Mouse (Mus musculus): ENCODE measurements around the gene Uqcr11. TPM values are rescaled to one million over a fixed set of nuclear protein-coding genes. Genes with fewer than 3 reads are reported as not detected.

Gene Uqcr11
- polyA plus RNA-seq, 1 experiment from 2014 or later: 436 TPM

DNA sequence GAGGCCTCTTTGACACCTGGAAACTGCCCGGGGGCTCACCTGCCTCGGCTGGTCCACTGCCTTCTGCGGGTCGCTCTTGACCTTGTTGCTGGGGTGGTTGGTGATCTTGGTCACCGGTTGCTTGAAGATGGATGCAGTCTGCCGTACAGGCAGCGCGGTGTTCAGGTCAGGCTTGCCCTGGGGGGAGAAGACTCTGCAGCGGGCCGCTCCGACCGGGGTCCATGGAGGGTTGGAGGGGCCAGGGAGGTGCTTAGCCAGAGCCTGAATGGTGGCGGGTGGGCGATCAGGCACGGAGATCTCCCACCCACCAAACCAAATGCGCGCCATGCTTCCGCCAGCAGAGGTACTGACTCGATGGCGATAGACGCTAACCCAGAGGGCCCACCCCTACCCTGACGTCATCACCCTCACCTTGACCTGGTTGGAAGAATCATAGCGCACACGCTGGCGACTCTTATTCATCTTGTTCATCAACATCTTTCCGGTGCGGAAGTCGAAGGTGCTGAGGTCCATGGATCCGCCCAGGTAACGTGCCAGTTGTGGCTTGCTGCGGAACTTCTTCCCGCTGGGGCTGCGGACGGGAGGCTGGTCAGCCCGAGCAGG, 11.5 kb downstream of the Uqcr11 start:
- Histone ChIP-seq H3K9me3 (no peaks in the 10 kb centered on the region), H3K9ac (no peak overlapping the region), H3K36me3 (peaks cover 66% of the 10 kb centered on the region), H3K27me3 (replicated peaks) (no peaks in the 10 kb centered on the region), H3K4me3 (no peak overlapping the region), H3K4me1 (peaks cover 17% of the 10 kb centered on the region), H3K27ac (no peak overlapping the region), H3K4me2 (replicated peaks) (no peak overlapping the region)
- 96% methylated on average over 35 of the region's 35 CpGs for WGBS
- no peak for ATAC-seq (ENCODE audit: low FRiP score, low read depth)

DNA sequence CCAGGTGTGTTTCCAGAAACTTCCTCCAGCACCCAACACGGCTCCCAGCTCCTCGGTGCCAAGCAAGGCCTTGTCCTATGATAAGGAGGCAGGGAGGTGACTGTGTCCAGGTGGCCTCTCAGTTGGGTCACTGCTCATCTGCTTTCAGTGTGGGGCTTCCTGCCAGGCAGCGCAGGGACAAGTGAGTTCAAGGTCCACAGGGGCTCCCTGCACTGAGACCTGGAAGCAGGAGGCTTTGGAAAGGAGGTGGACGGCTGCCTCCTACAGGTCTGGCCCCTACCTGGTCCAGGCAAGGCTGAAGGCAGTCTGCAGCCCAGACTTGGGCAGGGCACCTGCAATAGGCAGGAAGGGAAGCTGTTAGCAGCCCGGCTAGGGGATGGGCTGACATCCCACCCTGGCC, 13.9 kb downstream of the Uqcr11 start:
- Histone ChIP-seq H3K4me3 (no peak overlapping the region), H3K27ac (no peak overlapping the region), H3K4me1 (peaks cover 23% of the 10 kb centered on the region), H3K9ac (no peak overlapping the region), H3K27me3 (replicated peaks) (no peaks in the 10 kb centered on the region), H3K36me3 (peaks cover 72% of the 10 kb centered on the region), H3K9me3 (no peaks in the 10 kb centered on the region), H3K4me2 (replicated peaks) (no peak overlapping the region)
- no peak for ATAC-seq (ENCODE audit: low FRiP score, low read depth)
- WGBS: 94% methylated on average over 5 of the region's 5 CpGs

DNA sequence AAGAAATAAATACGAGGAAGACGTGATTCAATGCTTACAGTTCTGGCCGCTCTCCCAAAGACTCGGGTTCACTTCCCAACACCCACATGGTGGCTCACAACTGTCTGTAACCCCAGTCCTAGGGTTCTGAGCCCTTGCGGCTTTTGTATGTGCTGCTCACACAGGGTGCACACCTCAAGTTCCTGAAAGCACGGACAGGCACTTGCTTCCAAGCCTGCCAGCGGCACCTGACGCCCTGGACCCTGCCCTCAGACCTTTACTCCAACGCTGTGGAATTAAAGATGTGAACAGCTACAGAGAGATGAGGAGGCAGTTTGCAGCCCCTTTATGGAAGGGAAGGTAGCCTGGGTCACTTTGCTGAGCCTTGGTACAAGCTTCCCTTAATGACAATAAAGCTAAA, 15.9 kb downstream of the Uqcr11 start:
- H3K9ac ChIP-seq: no peak overlapping the region; the same call in 1 of the 2 replicates
- H3K27ac ChIP-seq: no peak overlapping the region
- H3K4me3 ChIP-seq: no peak overlapping the region
- no peaks in the 10 kb centered on the region for H3K27me3 ChIP-seq (replicated peaks)
- peaks cover 11% of the 10 kb centered on the region for H3K4me1 ChIP-seq
- no peaks in the 10 kb centered on the region for H3K9me3 ChIP-seq
- peaks cover 60% of the 10 kb centered on the region for H3K36me3 ChIP-seq
- H3K4me2 ChIP-seq (replicated peaks): no peak overlapping the region
- 90% methylated on average over 9 of the region's 9 CpGs for WGBS
- no peak for ATAC-seq (ENCODE audit: low FRiP score, low read depth)

DNA sequence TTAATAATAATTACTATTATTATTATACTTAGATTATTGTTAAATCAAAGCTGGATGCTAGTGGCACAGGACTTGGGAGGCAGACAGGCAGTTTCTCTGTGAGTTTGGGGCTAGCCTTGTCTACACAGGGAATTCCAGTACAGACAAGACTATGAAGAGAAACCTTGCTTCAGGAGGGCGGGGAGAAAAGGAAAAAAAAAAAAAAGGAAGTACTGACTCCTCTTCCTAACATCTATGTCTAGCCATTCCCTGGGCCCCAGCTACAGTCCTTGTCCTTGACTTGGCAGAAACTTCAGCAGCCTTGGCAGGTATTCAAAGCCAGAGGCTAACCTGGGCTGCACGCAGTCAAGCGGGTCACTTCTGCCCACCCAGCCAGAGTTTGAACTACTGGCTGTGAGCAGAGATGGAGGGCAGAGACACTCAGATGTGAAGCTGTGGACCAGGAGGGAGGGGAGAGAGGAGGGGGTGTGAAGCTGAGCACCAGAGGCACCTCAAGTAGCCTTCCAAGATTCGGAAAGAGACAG, 17.4 kb downstream of the Uqcr11 start:
- WGBS: 85% methylated on average over 4 of the region's 4 CpGs
- H3K4me1 ChIP-seq: peaks cover 21% of the 10 kb centered on the region

DNA sequence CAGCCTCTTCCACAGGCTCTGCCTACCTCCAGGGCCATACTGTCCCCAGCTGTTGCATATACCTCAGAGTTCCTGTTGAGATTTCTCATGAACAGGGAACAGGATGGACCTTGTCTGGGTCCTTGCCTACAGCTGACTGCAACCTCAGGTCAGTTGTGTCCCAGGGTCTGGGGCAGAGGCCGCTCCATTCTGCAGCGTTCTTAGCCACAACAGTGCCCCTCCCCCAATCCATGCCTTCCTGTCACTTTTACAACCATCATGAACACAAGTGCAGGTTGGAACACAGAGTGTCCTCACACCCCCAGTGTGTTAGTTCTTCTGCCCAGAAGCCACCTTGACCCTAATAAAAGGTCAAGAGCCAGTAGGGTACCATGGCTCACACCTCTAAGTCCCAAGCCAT, 17.9 kb downstream of the Uqcr11 start:
- Histone ChIP-seq H3K4me3 (peak overlapping the region; percentile 99; the same call in 1 of the 2 replicates), H3K27ac (no peak overlapping the region), H3K27me3 (replicated peaks) (no peaks in the 10 kb centered on the region), H3K9ac (peak overlapping the region; percentile 99), H3K4me1 (peaks cover 26% of the 10 kb centered on the region), H3K9me3 (no peaks in the 10 kb centered on the region), H3K4me2 (replicated peaks) (peak overlapping the region; percentile 89), H3K36me3 (peaks cover 54% of the 10 kb centered on the region)
- ATAC-seq (ENCODE audit: low FRiP score, low read depth): no peak
- 27% methylated on average over 2 of the region's 2 CpGs for WGBS

More for the DNA sequence above, 17.4 kb downstream of the Uqcr11 start:
- H3K4me3 ChIP-seq: no peak overlapping the region
- H3K36me3 ChIP-seq: peaks cover 54% of the 10 kb centered on the region
- no peak for ATAC-seq (ENCODE audit: low FRiP score, low read depth)
- no peak overlapping the region for H3K9ac ChIP-seq
- H3K27me3 ChIP-seq (replicated peaks): no peaks in the 10 kb centered on the region
- H3K27ac ChIP-seq: no peak overlapping the region
- H3K9me3 ChIP-seq: no peaks in the 10 kb centered on the region
- H3K4me2 ChIP-seq (replicated peaks): no peak overlapping the region

DNA sequence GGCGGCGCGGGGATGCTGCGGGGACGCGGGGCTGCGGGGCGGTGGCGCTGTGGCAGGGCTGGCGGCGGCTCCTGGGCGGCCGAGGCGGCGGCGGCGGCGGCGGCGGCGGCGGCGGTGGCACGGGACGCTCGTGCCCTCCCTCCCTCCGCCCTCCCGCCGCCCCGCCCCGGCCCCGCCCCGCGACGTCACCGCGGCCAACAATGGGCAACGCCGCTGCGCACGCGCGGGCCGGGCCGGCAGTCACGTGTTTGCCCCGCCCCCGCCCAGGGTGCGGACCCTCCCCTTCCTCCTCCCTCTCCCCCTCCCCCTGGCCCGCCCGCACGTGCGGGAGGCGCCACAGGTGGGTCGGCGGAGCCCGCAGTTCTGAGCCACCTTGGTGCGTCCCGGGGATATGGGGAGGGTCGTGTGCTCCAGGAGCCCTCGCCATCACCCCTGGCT, 19.1 kb downstream of the Uqcr11 start, which contains the start of gene Mex3d:
Mex3d (minus strand) TSS at position 138 of the 438 bp plus-strand sequence.
- H3K27ac ChIP-seq: peak within 1 kb of the TSS; percentile 83
- peaks cover 38% of the 10 kb centered on the region for H3K4me1 ChIP-seq
- peak; percentile 19; the same call in 1 of the 2 replicates for ATAC-seq (ENCODE audit: low FRiP score, low read depth)
- H3K9ac ChIP-seq: peak within 1 kb of the TSS; percentile 99
- peak within 1 kb of the TSS; percentile 96 for H3K4me2 ChIP-seq (replicated peaks)
- H3K27me3 ChIP-seq (replicated peaks): no peaks in the 10 kb centered on the region
- H3K36me3 ChIP-seq: peaks cover 54% of the 10 kb centered on the region
- WGBS: 0% methylated on average over 12 of the region's 61 CpGs
- peak within 1 kb of the TSS; percentile 99 for H3K4me3 ChIP-seq
- H3K9me3 ChIP-seq: no peaks in the 10 kb centered on the region

DNA sequence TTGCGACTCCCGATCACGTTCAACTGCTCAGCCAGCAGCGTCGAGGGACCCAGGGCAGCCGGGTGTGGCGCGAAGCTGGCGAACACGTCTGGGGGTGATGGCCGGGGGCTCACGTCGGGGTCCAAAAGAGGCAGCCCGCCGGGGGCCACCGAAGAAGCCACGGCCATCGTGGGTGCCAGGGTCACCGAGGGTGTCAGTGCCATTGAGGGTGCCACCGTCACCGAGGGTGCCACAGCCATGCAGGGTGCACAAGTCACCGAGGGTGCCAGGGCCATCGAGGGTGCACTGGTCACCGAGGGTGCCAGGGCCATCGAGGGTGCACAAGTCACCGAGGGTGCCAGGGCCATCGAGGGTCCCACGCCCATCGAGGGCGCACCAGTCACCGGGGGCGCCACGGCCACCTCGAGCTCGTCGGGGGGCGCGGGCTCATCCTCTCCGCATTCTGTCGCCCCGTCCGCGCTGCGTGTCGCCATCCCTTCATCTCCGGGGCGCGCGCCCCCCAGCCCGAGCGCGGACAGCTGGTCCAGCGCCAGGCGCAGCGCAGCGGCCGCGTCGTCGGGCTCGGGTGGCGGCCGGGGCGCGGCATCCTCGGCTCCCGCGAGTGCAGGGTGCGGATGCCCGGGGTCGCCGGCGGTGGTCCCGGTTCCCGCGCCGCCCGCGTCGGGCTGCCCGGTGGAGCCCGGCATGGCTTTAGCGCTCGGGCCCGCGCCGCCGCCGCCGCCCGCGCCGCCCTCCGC, 19.7 kb downstream of the Uqcr11 start:
- under 1% methylated on average over 94 of the region's 94 CpGs for whole genome bisulfite sequencing
- H3K4me3 ChIP-seq: peak overlapping the region; percentile 99
- H3K9ac ChIP-seq: peak overlapping the region; percentile 99
- H3K9me3 ChIP-seq: no peaks in the 10 kb centered on the region
- H3K27ac ChIP-seq: peak overlapping the region; percentile 83
- ATAC-seq (ENCODE audit: low FRiP score, low read depth): no peak
- peak overlapping the region; percentile 96 for H3K4me2 ChIP-seq (replicated peaks)
- H3K27me3 ChIP-seq (replicated peaks): no peaks in the 10 kb centered on the region
- H3K36me3 ChIP-seq: peaks cover 54% of the 10 kb centered on the region
- peaks cover 41% of the 10 kb centered on the region for H3K4me1 ChIP-seq

DNA sequence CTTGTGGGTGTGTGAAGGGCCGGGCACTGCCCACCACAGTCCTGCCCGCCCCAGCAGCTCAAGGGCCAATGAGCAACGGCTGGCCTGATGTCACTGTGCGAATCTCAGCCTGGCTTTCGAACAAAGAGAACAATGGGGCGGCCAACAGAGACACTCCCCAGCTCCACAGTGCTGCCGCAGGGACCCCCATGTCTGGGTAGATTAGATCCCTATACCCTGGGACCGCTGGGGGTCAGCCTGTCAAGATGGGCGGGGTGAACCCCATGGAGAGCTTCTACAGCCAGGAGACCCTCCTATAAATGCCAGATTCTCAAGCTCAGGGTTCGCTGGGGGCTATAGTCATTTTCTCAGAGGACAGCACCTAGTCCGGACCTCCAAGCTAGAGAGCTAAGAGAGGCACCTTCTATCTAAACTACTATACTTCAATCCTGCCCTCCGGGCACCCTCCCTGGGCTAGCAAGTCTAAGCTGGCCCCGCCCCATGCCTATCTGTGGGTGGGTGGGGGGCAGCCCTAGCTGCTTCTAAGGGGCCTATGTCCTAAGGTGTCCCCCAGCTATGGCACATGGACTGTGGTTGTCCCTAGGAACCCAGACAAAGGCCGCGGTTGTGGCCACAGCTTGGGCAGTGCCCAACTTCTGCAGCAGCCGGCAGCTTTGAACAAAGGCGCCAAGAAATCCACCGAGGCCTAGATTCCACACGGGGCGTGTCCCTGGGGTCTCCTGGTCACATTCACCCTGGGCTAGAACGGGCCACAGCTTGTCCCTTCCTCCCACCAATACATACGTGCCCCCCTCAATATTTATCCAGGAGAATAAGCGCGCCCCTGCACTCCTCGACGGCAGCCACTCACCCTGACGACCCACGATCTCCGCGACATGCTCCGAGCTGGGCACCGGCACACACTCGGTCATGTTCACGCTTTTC, 20.6 kb downstream of the Uqcr11 start:
- H3K4me1 ChIP-seq: peaks cover 50% of the 10 kb centered on the region

DNA sequence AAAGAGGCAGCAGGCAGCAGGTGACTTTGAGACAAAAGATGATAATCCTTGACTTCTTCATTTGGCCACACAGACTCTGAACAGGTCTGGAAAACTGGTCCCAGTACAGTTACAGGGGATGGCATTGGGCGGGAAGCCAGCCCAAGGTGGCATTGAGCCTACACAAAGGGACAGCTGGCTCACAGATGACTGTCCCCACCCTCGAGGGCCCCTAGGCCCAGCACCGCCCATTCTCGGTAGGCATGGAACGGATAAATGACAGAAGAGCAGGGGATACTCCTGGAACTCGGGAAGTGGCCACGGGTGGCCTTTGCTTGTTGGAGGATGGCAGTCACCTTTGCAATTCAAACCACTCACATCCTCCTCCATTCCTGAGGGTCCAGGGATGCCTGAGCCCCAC, 21.3 kb downstream of the Uqcr11 start:
- peaks cover 52% of the 10 kb centered on the region for H3K4me1 ChIP-seq
- WGBS: 7% methylated on average over 7 of the region's 7 CpGs

More for the DNA sequence above, 20.6 kb downstream of the Uqcr11 start:
- Histone ChIP-seq H3K9ac (peak overlapping the region; percentile 99), H3K36me3 (peaks cover 54% of the 10 kb centered on the region), H3K27me3 (replicated peaks) (no peaks in the 10 kb centered on the region), H3K9me3 (no peaks in the 10 kb centered on the region), H3K4me2 (replicated peaks) (peak overlapping the region; percentile 96), H3K27ac (peak overlapping the region; percentile 83), H3K4me3 (peak overlapping the region; percentile 99)
- peak; percentile 74 for ATAC-seq (ENCODE audit: low FRiP score, low read depth)
- under 1% methylated on average over 34 of the region's 34 CpGs for WGBS

DNA sequence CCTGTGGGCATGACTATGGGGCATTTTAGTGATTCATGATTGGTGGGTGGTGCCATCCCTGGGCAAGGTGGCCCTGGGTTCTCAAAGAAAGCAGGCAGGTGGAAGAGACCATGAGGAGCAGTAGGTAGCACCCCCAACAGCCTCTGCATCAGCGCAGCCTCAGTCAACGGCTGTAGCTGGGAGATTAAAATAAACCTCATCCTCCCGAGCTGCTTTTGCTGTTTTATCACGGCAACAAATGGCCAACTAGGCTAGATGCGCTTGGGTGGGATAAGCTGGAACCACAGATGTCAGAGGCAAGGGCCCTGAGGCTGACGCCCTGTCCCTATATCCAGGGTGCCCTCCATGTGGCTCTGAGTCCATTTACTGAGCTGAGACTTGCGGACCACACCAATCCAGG, 21.9 kb downstream of the Uqcr11 start:
- WGBS: 77% methylated on average over 7 of the region's 7 CpGs
- H3K27ac ChIP-seq: peak overlapping the region; percentile 83; the same call in 1 of the 2 replicates
- H3K27me3 ChIP-seq (replicated peaks): no peaks in the 10 kb centered on the region
- H3K9me3 ChIP-seq: no peaks in the 10 kb centered on the region
- H3K4me3 ChIP-seq: peak overlapping the region; percentile 99
- peaks cover 52% of the 10 kb centered on the region for H3K36me3 ChIP-seq
- H3K9ac ChIP-seq: peak overlapping the region; percentile 99
- peak overlapping the region; percentile 96 for H3K4me2 ChIP-seq (replicated peaks)
- peaks cover 52% of the 10 kb centered on the region for H3K4me1 ChIP-seq
- no peak for ATAC-seq (ENCODE audit: low FRiP score, low read depth)

More for the DNA sequence above, 21.3 kb downstream of the Uqcr11 start:
- peak; percentile 16 for ATAC-seq (ENCODE audit: low FRiP score, low read depth)
- Histone ChIP-seq H3K27me3 (replicated peaks) (no peaks in the 10 kb centered on the region), H3K4me2 (replicated peaks) (peak overlapping the region; percentile 96), H3K9me3 (no peaks in the 10 kb centered on the region), H3K36me3 (peaks cover 53% of the 10 kb centered on the region), H3K9ac (peak overlapping the region; percentile 99), H3K4me3 (peak overlapping the region; percentile 99), H3K27ac (peak overlapping the region; percentile 83)

DNA sequence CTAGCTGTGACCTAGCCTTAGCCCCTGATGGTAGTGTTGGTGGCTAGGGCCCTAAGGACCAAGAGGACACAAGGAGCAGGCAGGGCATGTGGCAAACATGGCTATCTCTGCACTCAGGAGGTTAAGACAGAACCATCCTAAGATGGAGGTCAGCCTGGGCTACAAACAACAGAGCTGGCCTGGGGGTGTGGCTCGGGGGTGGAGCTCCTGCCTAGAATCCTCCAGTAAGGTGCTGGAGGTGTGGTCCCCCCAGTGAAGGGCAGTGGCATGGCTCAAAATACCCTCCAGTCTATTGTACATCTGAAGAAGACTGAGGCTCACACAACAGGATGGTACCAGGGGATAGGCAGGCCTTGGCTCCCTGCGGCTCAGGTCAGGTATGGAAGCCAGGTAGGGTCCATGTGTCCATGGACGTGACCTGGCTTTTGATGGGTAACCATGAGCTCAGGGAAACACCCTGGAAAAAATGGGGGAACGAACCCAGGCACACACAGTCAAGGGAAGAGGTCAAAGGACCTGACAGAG, 22.5 kb downstream of the Uqcr11 start:
- no peaks in the 10 kb centered on the region for H3K27me3 ChIP-seq (replicated peaks)
- WGBS: 84% methylated on average over 4 of the region's 4 CpGs
- peak overlapping the region; percentile 99 for H3K4me3 ChIP-seq
- peaks cover 52% of the 10 kb centered on the region for H3K4me1 ChIP-seq
- peak overlapping the region; percentile 96 for H3K4me2 ChIP-seq (replicated peaks)
- ATAC-seq (ENCODE audit: low FRiP score, low read depth): no peak
- H3K9me3 ChIP-seq: no peaks in the 10 kb centered on the region
- peaks cover 55% of the 10 kb centered on the region for H3K36me3 ChIP-seq
- H3K27ac ChIP-seq: no peak overlapping the region
- peak overlapping the region; percentile 99 for H3K9ac ChIP-seq
